Mouse (Mus musculus): ENCODE measurements at regions not wholly inside any gene's neighbourhood (a gene's known extent, or its start where the extent isn't known, plus 50 kb on each side); places are given as distances from the start of the nearest gene placed in this dataset.
A peak's percentile ranks its signal among the peaks of the same experiment; 100 is the strongest.

- no peak overlapping the region for H3K4me2 ChIP-seq (ENCODE audit: low read depth, low read length, severe bottlenecking)
- H3K27ac ChIP-seq (ENCODE audit: low read depth, low read length), result no peak overlapping the region
- H3K27me3 ChIP-seq (ENCODE audit: control insufficient read depth, insufficient read depth, low read length), result no peaks in the 10 kb centered on the region
- no peak overlapping the region for H3K4me3 ChIP-seq (ENCODE audit: low read depth, low read length)
- ATAC-seq (replicated peaks; ENCODE audit: low FRiP score) (no peak), DNase-seq (ENCODE audit: low spot score) (no peak)
- H3K36me3 ChIP-seq (ENCODE audit: control insufficient read depth, insufficient read depth, low read length), result no peaks in the 10 kb centered on the region; the same call in 1 of the 2 replicates
- no peak overlapping the region for H3K9ac ChIP-seq (ENCODE audit: low read length)
- H3K4me1 ChIP-seq (replicated peaks; ENCODE audit: control insufficient read depth, insufficient read depth, low read length), result no peaks in the 10 kb centered on the region
- WGBS, result 89% methylated on average over 4 of the region's 4 CpGs
- H3K9me3 ChIP-seq (ENCODE audit: control insufficient read depth, low read length), result no peaks in the 10 kb centered on the region
Measured at GRCm38 (mm10) chr12:118677989-118678388, 168.1 kb upstream of the Sp8 start.

GRCm38 (mm10) chr12:118661575-118661974 is 184.6 kb upstream of the Sp8 start:
- peaks cover 36% of the 10 kb centered on the region for H3K27me3 ChIP-seq (ENCODE audit: control insufficient read depth, insufficient read depth, low read length)
- H3K36me3 ChIP-seq (ENCODE audit: control insufficient read depth, insufficient read depth, low read length), result no peaks in the 10 kb centered on the region
- peak overlapping the region; percentile 32; the same call in 1 of the 2 replicates for H3K4me2 ChIP-seq (ENCODE audit: low read depth, low read length, severe bottlenecking)
- DNase-seq (ENCODE audit: low spot score) (peak; percentile 57), ATAC-seq (replicated peaks; ENCODE audit: low FRiP score) (peak; percentile 77)
- peak overlapping the region; percentile 43; the same call in 1 of the 2 replicates for H3K27ac ChIP-seq (ENCODE audit: low read depth, low read length)
- H3K9me3 ChIP-seq (ENCODE audit: control insufficient read depth, low read length), result no peaks in the 10 kb centered on the region
- 4% methylated on average over 9 of the region's 9 CpGs for WGBS
- no peak overlapping the region for H3K9ac ChIP-seq (ENCODE audit: low read length)
- H3K4me3 ChIP-seq (ENCODE audit: low read depth, low read length), result no peak overlapping the region
- peaks cover 15% of the 10 kb centered on the region; the same call in 1 of the 2 replicates for H3K4me1 ChIP-seq (replicated peaks; ENCODE audit: control insufficient read depth, insufficient read depth, low read length)

DNA sequence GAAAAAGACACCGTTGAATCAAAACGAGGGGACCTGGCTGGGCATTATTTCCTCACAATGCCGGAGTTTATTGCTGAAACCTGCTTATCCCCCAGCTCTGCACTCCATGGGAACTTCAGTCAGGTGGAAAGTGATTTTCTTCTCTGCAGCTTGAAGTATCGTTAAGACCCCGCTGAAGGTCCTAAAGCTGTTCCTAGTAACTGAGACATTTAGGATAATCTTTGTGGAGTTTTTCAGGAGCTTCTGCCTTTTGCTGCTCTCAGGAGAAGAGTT is 185.0 kb upstream of the Sp8 start:
- H3K4me2 ChIP-seq (ENCODE audit: low read depth, low read length, severe bottlenecking), result peak overlapping the region; percentile 24; the same call in 1 of the 2 replicates
- peaks cover 15% of the 10 kb centered on the region; the same call in 1 of the 2 replicates for H3K4me1 ChIP-seq (replicated peaks; ENCODE audit: control insufficient read depth, insufficient read depth, low read length)
- ATAC-seq (replicated peaks; ENCODE audit: low FRiP score) (peak; percentile 82), DNase-seq (ENCODE audit: low spot score) (peak; percentile 77)
- no peaks in the 10 kb centered on the region for H3K36me3 ChIP-seq (ENCODE audit: control insufficient read depth, insufficient read depth, low read length)
- WGBS, result 1% methylated on average over 5 of the region's 5 CpGs
- H3K9ac ChIP-seq (ENCODE audit: low read length), result no peak overlapping the region
- H3K4me3 ChIP-seq (ENCODE audit: low read depth, low read length), result no peak overlapping the region
- H3K9me3 ChIP-seq (ENCODE audit: control insufficient read depth, low read length), result no peaks in the 10 kb centered on the region
- H3K27me3 ChIP-seq (ENCODE audit: control insufficient read depth, insufficient read depth, low read length), result peaks cover 40% of the 10 kb centered on the region
- peak overlapping the region; percentile 43; the same call in 1 of the 2 replicates for H3K27ac ChIP-seq (ENCODE audit: low read depth, low read length)

GRCm38 (mm10) chr12:118660384-118661213 is 185.5 kb upstream of the Sp8 start:
- Histone ChIP-seq H3K36me3 (ENCODE audit: control insufficient read depth, insufficient read depth, low read length) (no peaks in the 10 kb centered on the region), H3K4me2 (ENCODE audit: low read depth, low read length, severe bottlenecking) (peak overlapping the region; percentile 24; the same call in 1 of the 2 replicates), H3K4me3 (ENCODE audit: low read depth, low read length) (no peak overlapping the region), H3K27me3 (ENCODE audit: control insufficient read depth, insufficient read depth, low read length) (peaks cover 42% of the 10 kb centered on the region), H3K9ac (ENCODE audit: low read length) (no peak overlapping the region), H3K9me3 (ENCODE audit: control insufficient read depth, low read length) (no peaks in the 10 kb centered on the region), H3K27ac (ENCODE audit: low read depth, low read length) (peak overlapping the region; percentile 6; the same call in 1 of the 2 replicates), H3K4me1 (replicated peaks; ENCODE audit: control insufficient read depth, insufficient read depth, low read length) (peaks cover 15% of the 10 kb centered on the region; the same call in 1 of the 2 replicates)
- 2% methylated on average over 12 of the region's 12 CpGs for WGBS
- ATAC-seq (replicated peaks; ENCODE audit: low FRiP score), result peak; percentile 72
- DNase-seq (ENCODE audit: low spot score), result peak; percentile 72

GRCm38 (mm10) chr12:118659240-118660120 is 186.6 kb upstream of the Sp8 start:
- H3K27me3 ChIP-seq (ENCODE audit: control insufficient read depth, insufficient read depth, low read length), result peaks cover 51% of the 10 kb centered on the region
- H3K4me3 ChIP-seq (ENCODE audit: low read depth, low read length), result no peak overlapping the region
- no peak for DNase-seq (ENCODE audit: low spot score)
- H3K36me3 ChIP-seq (ENCODE audit: control insufficient read depth, insufficient read depth, low read length), result no peaks in the 10 kb centered on the region
- no peak; the same call in 1 of the 2 replicates for ATAC-seq (replicated peaks; ENCODE audit: low FRiP score)
- H3K4me1 ChIP-seq (replicated peaks; ENCODE audit: control insufficient read depth, insufficient read depth, low read length), result peaks cover 15% of the 10 kb centered on the region; the same call in 1 of the 2 replicates
- H3K4me2 ChIP-seq (ENCODE audit: low read depth, low read length, severe bottlenecking), result peak overlapping the region; percentile 26; the same call in 1 of the 2 replicates
- WGBS, result 11% methylated on average over 14 of the region's 14 CpGs
- no peak overlapping the region for H3K27ac ChIP-seq (ENCODE audit: low read depth, low read length)
- no peaks in the 10 kb centered on the region for H3K9me3 ChIP-seq (ENCODE audit: control insufficient read depth, low read length)
- H3K9ac ChIP-seq (ENCODE audit: low read length), result no peak overlapping the region

GRCm38 (mm10) chr12:118650483-118651160 is 195.5 kb upstream of the Sp8 start:
- Histone ChIP-seq H3K4me2 (ENCODE audit: low read depth, low read length, severe bottlenecking) (0 out of 2 replicates have a peak overlapping the region, but pooled peaks have one; percentile 8), H3K27me3 (ENCODE audit: control insufficient read depth, insufficient read depth, low read length) (peaks cover 47% of the 10 kb centered on the region), H3K9ac (ENCODE audit: low read length) (no peak overlapping the region), H3K4me3 (ENCODE audit: low read depth, low read length) (no peak overlapping the region), H3K4me1 (replicated peaks; ENCODE audit: control insufficient read depth, insufficient read depth, low read length) (peaks cover 20% of the 10 kb centered on the region), H3K9me3 (ENCODE audit: control insufficient read depth, low read length) (no peaks in the 10 kb centered on the region; the same call in 1 of the 2 replicates), H3K27ac (ENCODE audit: low read depth, low read length) (peak overlapping the region; percentile 31; the same call in 1 of the 2 replicates), H3K36me3 (ENCODE audit: control insufficient read depth, insufficient read depth, low read length) (no peaks in the 10 kb centered on the region)
- 10% methylated on average over 4 of the region's 4 CpGs for WGBS
- peak; percentile 81 for DNase-seq (ENCODE audit: low spot score)
- ATAC-seq (replicated peaks; ENCODE audit: low FRiP score), result peak; percentile 89

DNA sequence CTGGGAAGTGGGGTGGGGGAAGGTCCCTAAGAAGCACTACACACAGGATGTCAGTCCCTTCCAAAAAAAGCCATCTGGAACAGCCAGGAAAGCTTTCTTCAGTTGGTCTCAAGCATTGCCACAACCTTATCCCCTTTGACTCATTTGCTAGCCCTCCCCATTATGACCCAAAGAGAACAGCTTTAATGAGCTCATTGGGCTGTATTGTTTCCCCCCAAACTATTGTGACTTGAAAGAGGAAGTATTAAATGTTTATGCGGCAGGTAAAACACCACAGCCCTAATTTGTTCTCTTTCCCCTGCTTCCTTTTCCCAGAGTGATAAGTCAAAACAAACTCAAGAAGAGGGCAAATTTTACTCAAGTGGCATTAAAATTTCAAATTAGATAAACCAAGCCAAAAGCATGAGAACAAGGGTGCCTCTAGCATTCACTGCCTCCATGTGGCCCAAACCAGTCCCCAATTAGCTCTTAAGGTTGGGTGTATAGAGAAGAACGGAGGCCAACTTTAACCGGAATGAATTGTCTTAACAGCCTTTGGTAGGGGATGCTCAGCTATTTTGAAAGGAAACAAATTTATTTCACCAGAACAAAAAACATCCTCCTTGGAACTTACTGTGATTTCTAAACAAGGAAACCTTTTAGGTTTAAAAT is 196.7 kb upstream of the Sp8 start:
- Histone ChIP-seq H3K4me1 (replicated peaks; ENCODE audit: control insufficient read depth, insufficient read depth, low read length) (peaks cover 20% of the 10 kb centered on the region), H3K9me3 (ENCODE audit: control insufficient read depth, low read length) (no peaks in the 10 kb centered on the region; the same call in 1 of the 2 replicates), H3K27me3 (ENCODE audit: control insufficient read depth, insufficient read depth, low read length) (peaks cover 35% of the 10 kb centered on the region), H3K27ac (ENCODE audit: low read depth, low read length) (no peak overlapping the region), H3K9ac (ENCODE audit: low read length) (no peak overlapping the region), H3K36me3 (ENCODE audit: control insufficient read depth, insufficient read depth, low read length) (no peaks in the 10 kb centered on the region), H3K4me2 (ENCODE audit: low read depth, low read length, severe bottlenecking) (no peak overlapping the region), H3K4me3 (ENCODE audit: low read depth, low read length) (no peak overlapping the region)
- WGBS, result 13% methylated on average over 3 of the region's 3 CpGs
- no peak for DNase-seq (ENCODE audit: low spot score)
- no peak; the same call in 1 of the 2 replicates for ATAC-seq (replicated peaks; ENCODE audit: low FRiP score)

All from forebrain, embryonic 11.5 days (tissue).